In the genomic region with DNA sequence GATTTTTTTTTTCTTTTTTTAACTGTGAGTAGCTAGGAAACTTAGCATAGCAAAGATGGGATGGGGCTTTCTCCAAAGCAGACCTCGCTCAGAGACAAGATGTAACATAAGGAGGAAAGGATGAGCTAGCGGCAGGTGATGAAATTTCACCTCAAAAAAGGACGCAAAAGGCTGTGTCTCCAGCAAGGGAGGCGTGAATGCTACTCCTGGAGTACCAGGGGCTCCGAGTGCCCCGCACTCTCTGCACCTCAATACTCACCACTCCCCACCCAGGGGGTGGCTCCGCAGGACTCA, we compare ENCODE assay signal across 8 mouse cellular contexts. TPM values are rescaled to one million over a fixed set of nuclear protein-coding genes. Genes with fewer than 3 reads are reported as not detected.
DNase-seq lines count a peak whose midpoint lies in the region; ATAC-seq and TF ChIP-seq lines count a peak whose summit lies in the region.

No protein-coding gene starts in this region.

- TF ChIP-seq CTCF in small intestine, adult 2 months (IDR thresholded peaks at IDR 0.05; ENCODE audit: extremely low read depth, insufficient read length, insufficient replicate concordance, low read depth, low read length): no peak

- H3K27ac ChIP-seq in limb, embryonic 13.5 days: peak overlapping the region; percentile 97
- peak overlapping the region; percentile 92 for H3K27ac ChIP-seq in small intestine, adult 2 months (ENCODE audit: insufficient read depth, low read depth, low read length)

- WGBS in limb, embryonic 13.5 days: under 1% methylated on average over 7 of the region's 7 CpGs
- WGBS in small intestine, adult 2 months: under 1% methylated on average over 7 of the region's 7 CpGs

- no peak for TF ChIP-seq POLR2A in small intestine, adult 2 months (IDR thresholded peaks at IDR 0.05; ENCODE audit: low read depth, low read length)

- no peaks in the 10 kb centered on the region for H3K9me3 ChIP-seq in limb, embryonic 13.5 days

- H3K27me3 ChIP-seq in limb, embryonic 13.5 days: no peaks in the 10 kb centered on the region
- no peaks in the 10 kb centered on the region for H3K27me3 ChIP-seq in small intestine, adult 2 months (ENCODE audit: control insufficient read depth, insufficient read depth, low read length)

- peak overlapping the region; percentile 74 for H3K4me2 ChIP-seq in limb, embryonic 13.5 days (replicated peaks)

- H3K9ac ChIP-seq in limb, embryonic 13.5 days: peak overlapping the region; percentile 98

- H3K36me3 ChIP-seq in limb, embryonic 13.5 days: no peaks in the 10 kb centered on the region
- H3K36me3 ChIP-seq in small intestine, adult 2 months (ENCODE audit: control insufficient read depth, insufficient read depth, low read length): no peaks in the 10 kb centered on the region

- no peak for DNase-seq in cerebellum, adult 9-10 months
- DNase-seq in retina, embryonic 14.5 days (ENCODE audit: low spot score): peak; percentile 62
- no peak for DNase-seq in retina, postnatal 1 day
- no peak for DNase-seq in adrenal gland, postnatal 4 days (ENCODE audit: low spot score in 2 of 2)
- DNase-seq in cerebellum, postnatal 4 days (ENCODE audit: low spot score in 2 of 2): no peak

- H3K4me3 ChIP-seq in limb, embryonic 13.5 days: peak overlapping the region; percentile 92
- peak overlapping the region; percentile 99 for H3K4me3 ChIP-seq in small intestine, adult 2 months (ENCODE audit: low read depth, low read length)

- H3K4me1 ChIP-seq in limb, embryonic 13.5 days: no peaks in the 10 kb centered on the region; the same call in 1 of the 2 replicates
- H3K4me1 ChIP-seq in small intestine, adult 2 months (ENCODE audit: control insufficient read depth, insufficient read depth, insufficient read length, low read length): peaks cover 3% of the 10 kb centered on the region; the same call in 1 of the 2 replicates

- ATAC-seq in cerebellum, adult (ENCODE audit: insufficient number of reproducible peaks, low FRiP score, low TSS enrichment): peak; percentile 50
- ATAC-seq in limb, embryonic 13.5 days (ENCODE audit: low FRiP score, low read depth): no peak

RNA-seq across cellular contexts. Expression of a gene that starts 0.9 kb away (rescaled TPM):
- 5.7 and 6.7 TPM in 2 replicates for polyA plus RNA-seq in limb, embryonic 13.5 days (2015; fragmentation: Nextera tagmentation; extraction: Ambion mirVana)
- 1.7 and 3.2 TPM in 2 replicates for polyA plus RNA-seq in small intestine, adult 2 months (2012; rRNA removed)
- 10 to 100 TPM; 27.1 to 27.8 TPM for total RNA-seq in adrenal gland, postnatal 4 days (2021)

RNA-seq across cellular contexts. Expression of a gene that starts 53.7 kb away (rescaled TPM):
- 198 and 209 TPM in 2 replicates for polyA plus RNA-seq in limb, embryonic 13.5 days (2015; fragmentation: Nextera tagmentation; extraction: Ambion mirVana)
- 2.3 and 3.2 TPM in 2 replicates for polyA plus RNA-seq in small intestine, adult 2 months (2012; rRNA removed)
- total RNA-seq in adrenal gland, postnatal 4 days (2021): 100 to 1,000 TPM; 144 to 146 TPM

RNA-seq across cellular contexts. Expression of a gene that starts 54.7 kb away (rescaled TPM):
- polyA plus RNA-seq in limb, embryonic 13.5 days (2015; fragmentation: Nextera tagmentation; extraction: Ambion mirVana): 115 and 121 TPM in 2 replicates
- polyA plus RNA-seq in small intestine, adult 2 months (2012; rRNA removed): 2.9 and 4.0 TPM in 2 replicates
- total RNA-seq in adrenal gland, postnatal 4 days (2021): 10 to 100 TPM; 81.4 to 82.4 TPM

Comparison
In these comparisons a context has a peak if more than half of its experiments do, and no peak if none do; other contexts are left out.
1. RNA of a gene that starts 53.7 kb away (polyA plus RNA-seq): 198 to 209 TPM in limb, embryonic 13.5 days; 2.3 to 3.2 TPM in small intestine, adult 2 months; every median in the first group is over 10 times any median in the second.
2. RNA of a gene that starts 54.7 kb away (polyA plus RNA-seq): 115 to 121 TPM in limb, embryonic 13.5 days; 2.9 to 4.0 TPM in small intestine, adult 2 months; every median in the first group is over 10 times any median in the second.